Mouse (Mus musculus) embryonic facial prominence, embryonic 15.5 days (tissue): ENCODE measurements around the gene Heatr5b. TPM values are rescaled to one million over a fixed set of nuclear protein-coding genes. Genes with fewer than 3 reads are reported as not detected.

Experiments
- ATAC-seq: fragments of 200-750 bp; cut with Nextera tagmentation; 2 replicates; pipeline ENCODE4 v1.8.0; 2017; ENCODE audit warnings: low read depth, moderate TSS enrichment; ENCODE audit not compliant: insufficient number of reproducible peaks, low FRiP score, low TSS enrichment
- H3K27ac ChIP-seq: fragments of 300-500 bp; sonication (generic); replicated peaks from 2 replicates; pipeline ENCODE4 v1.5.1; 2015; ENCODE audit warnings: mild to moderate bottlenecking, inconsistent platforms
- H3K27me3 ChIP-seq: fragments of 300-500 bp; sonication (generic); 2 replicates; pipeline ENCODE4 v1.6.1; 2015; ENCODE audit warnings: inconsistent platforms
- H3K36me3 ChIP-seq: fragments of 300-500 bp; sonication (generic); 2 replicates; pipeline ENCODE4 v1.6.1; 2015; ENCODE audit warnings: mild to moderate bottlenecking, inconsistent platforms
- H3K4me1 ChIP-seq: fragments of 300-500 bp; sonication (generic); 2 replicates; pipeline ENCODE4 v1.6.1; 2015; ENCODE audit warnings: inconsistent platforms
- H3K4me2 ChIP-seq: fragments of 300-500 bp; sonication (generic); replicated peaks from 2 replicates; pipeline ENCODE4 v1.6.1; 2015; ENCODE audit warnings: mild to moderate bottlenecking, inconsistent platforms
- H3K4me3 ChIP-seq: fragments of 300-500 bp; sonication (generic); replicated peaks from 2 replicates; pipeline ENCODE4 v1.5.1; 2015; ENCODE audit warnings: mild to moderate bottlenecking, inconsistent platforms
- H3K9ac ChIP-seq: fragments of 300-500 bp; sonication (generic); 2 replicates; pipeline ENCODE4 v1.6.1; 2015; ENCODE audit warnings: inconsistent platforms
- H3K9me3 ChIP-seq: fragments of 300-500 bp; sonication (generic); replicated peaks from 2 replicates; pipeline ENCODE4 v1.6.1; 2016; ENCODE audit warnings: inconsistent platforms
- WGBS: fragments of 180-500 bp; shearing (Covaris S2); methylation state at CpG from one replicate; pipeline ENCODE4 v1.1.7; 2015; 5-methylcytosine and 5-hydroxymethylcytosine counted together
- polyA plus RNA-seq: library from polyadenylated mRNA; unstranded; fragments of >200 nt; fragmentation: Nextera tagmentation; extraction: Ambion mirVana; gene quantifications from 2 replicates; pipeline ENCODE4 v1.2.1, GENCODE M21; 2015

The Heatr5b gene
- 12.2 and 13.7 TPM in 2 replicates for polyA plus RNA-seq

DNA sequence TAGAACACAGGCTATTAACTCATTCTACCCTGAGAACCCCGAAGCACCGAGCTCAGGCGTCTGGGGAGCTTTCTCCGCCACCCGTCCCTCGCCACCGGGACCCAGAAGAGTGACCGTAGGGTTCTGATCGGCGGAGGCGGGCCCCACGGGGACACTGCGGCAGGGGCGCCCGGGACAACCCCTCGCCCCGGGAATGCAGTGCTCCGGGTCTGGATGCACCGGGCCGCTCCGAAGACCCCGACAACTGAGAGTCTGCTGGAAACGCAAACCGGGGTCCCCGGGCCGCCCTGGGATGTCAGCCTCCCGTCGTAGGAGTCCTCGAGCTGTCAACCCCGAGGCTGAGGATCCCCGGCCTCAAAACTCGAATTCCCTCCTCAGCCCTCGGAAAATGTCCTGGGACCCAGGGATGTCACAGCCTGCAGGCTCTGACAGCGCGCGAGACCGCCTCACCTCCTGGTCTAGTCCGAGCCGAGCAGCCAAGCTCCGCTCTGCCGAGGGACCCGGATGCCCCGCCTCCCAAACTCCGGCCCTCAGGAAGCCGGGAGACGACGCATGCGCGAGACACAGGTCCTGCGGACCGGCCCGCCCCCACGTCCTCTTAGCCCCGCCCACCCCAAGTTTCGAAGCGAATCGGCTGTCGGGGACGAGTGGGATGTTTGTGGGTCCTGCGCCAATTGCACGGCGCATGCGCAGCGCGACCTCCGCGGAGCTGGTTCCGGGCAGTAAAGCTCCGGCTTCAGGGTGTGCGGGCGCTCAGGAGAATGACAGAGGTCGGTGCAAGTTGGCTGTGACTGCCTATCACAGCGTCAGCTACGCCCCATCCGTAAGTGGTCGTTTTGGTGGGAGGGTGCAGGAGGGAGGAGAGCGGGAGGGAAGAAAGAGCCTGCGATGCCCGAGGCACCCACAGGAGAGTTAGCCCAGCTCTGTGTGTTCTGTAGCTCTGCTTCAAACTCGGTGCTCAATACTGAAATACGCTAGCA is at the start of gene Heatr5b, which contains the start of gene Gpatch11:
TSS of gene Heatr5b (minus strand) at position 509 of the 980 bp plus-strand sequence.
TSS of gene Gpatch11 (plus strand) at position 712 of the 980 bp plus-strand sequence.
- Histone ChIP-seq H3K27me3 (no peaks in the 10 kb centered on the region), H3K9ac (peak within 1 kb of the TSS; percentile 84), H3K9me3 (no peaks in the 10 kb centered on the region), H3K27ac (peak within 1 kb of the TSS; percentile 90), H3K4me1 (no peaks in the 10 kb centered on the region), H3K4me2 (peak within 1 kb of the TSS; percentile 80), H3K36me3 (peaks cover 25% of the 10 kb centered on the region), H3K4me3 (peak within 1 kb of the TSS; percentile 84)
- ATAC-seq: peak; percentile 98
- under 1% methylated on average over 81 of the region's 81 CpGs for WGBS

GRCm38 (mm10) chr17:78883291-78883690 is 48.1 kb upstream of the Heatr5b start:
- H3K27ac ChIP-seq: no peak overlapping the region
- H3K4me2 ChIP-seq: no peak overlapping the region
- no peaks in the 10 kb centered on the region for H3K9me3 ChIP-seq

GRCm38 (mm10) chr17:78882401-78883112 is 47.4 kb upstream of the Heatr5b start, which contains the start of gene Eif2ak2:
Eif2ak2 (minus strand) TSS chr17:78882573.
- Histone ChIP-seq H3K36me3 (peaks cover 7% of the 10 kb centered on the region; the same call in 1 of the 2 replicates), H3K27ac (peak within 1 kb of the TSS; percentile 77), H3K9me3 (no peaks in the 10 kb centered on the region), H3K27me3 (no peaks in the 10 kb centered on the region), H3K4me2 (peak within 1 kb of the TSS; percentile 61), H3K4me1 (peaks cover 12% of the 10 kb centered on the region), H3K4me3 (peak within 1 kb of the TSS; percentile 65), H3K9ac (peak within 1 kb of the TSS; percentile 58)
- WGBS: under 1% methylated on average over 28 of the region's 28 CpGs
- peak; percentile 93 for ATAC-seq

More at GRCm38 (mm10) chr17:78883291-78883690, 48.1 kb upstream of the Heatr5b start:
- Histone ChIP-seq H3K27me3 (no peaks in the 10 kb centered on the region), H3K4me1 (peaks cover 12% of the 10 kb centered on the region), H3K4me3 (no peak overlapping the region), H3K9ac (no peak overlapping the region), H3K36me3 (no peaks in the 10 kb centered on the region; the same call in 1 of the 2 replicates)
- no peak for ATAC-seq
- 86% methylated on average over 4 of the region's 4 CpGs for WGBS

DNA sequence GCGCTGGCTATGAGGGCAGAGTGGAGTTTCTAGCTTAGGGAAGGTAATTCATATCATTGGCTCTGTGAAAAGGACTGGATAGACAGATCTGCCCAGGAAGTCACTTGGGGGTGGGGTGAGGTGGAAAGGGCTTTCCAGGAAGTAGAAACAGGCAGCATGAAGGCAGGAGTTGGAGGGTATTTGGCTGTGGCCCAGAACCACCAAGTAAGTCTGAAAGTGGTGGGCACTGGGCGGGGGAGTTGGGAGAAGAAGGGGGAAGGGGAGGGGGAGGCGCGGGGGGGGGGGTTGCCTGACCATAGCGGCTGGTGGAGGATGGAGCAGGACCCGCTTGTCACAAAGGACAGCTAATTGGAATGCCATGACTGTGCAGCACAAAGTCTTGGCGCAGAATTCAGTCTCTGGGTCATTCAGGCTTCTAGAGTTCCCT is 46.7 kb upstream of the Heatr5b start:
- no peaks in the 10 kb centered on the region for H3K27me3 ChIP-seq
- peak overlapping the region; percentile 61 for H3K4me2 ChIP-seq
- peaks cover 12% of the 10 kb centered on the region for H3K4me1 ChIP-seq
- ATAC-seq: peak; percentile 55; the same call in 1 of the 2 replicates
- H3K9ac ChIP-seq: peak overlapping the region; percentile 58
- H3K27ac ChIP-seq: peak overlapping the region; percentile 77
- WGBS: 8% methylated on average over 7 of the region's 7 CpGs
- peaks cover 11% of the 10 kb centered on the region; the same call in 1 of the 2 replicates for H3K36me3 ChIP-seq
- H3K4me3 ChIP-seq: peak overlapping the region; percentile 65
- H3K9me3 ChIP-seq: no peaks in the 10 kb centered on the region

DNA sequence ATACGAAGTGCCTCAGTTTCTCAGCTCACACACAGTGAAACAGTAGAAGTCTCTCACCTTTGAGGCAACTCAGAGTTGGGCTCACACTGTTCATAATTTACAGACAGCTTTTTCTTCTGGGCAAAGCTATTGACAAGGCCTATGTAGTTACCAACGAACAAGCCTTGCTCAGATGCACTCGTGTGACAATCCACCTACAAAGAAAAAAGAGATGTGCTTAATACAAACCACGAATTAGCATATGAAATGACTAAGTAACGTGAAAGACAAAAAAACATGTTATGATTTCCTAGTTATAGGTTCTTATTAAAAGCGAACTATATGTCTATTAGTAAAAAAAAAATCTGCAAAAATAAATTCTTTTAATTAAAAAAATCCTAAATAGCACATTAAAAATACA is 38.7 kb upstream of the Heatr5b start:
- no peaks in the 10 kb centered on the region for H3K27me3 ChIP-seq
- peaks cover 37% of the 10 kb centered on the region for H3K36me3 ChIP-seq
- H3K9me3 ChIP-seq: no peaks in the 10 kb centered on the region
- H3K4me2 ChIP-seq: no peak overlapping the region
- no peak for ATAC-seq
- no peak overlapping the region for H3K4me3 ChIP-seq
- WGBS: 91% methylated on average over 6 of the region's 6 CpGs
- H3K9ac ChIP-seq: no peak overlapping the region
- H3K27ac ChIP-seq: no peak overlapping the region
- no peaks in the 10 kb centered on the region for H3K4me1 ChIP-seq

DNA sequence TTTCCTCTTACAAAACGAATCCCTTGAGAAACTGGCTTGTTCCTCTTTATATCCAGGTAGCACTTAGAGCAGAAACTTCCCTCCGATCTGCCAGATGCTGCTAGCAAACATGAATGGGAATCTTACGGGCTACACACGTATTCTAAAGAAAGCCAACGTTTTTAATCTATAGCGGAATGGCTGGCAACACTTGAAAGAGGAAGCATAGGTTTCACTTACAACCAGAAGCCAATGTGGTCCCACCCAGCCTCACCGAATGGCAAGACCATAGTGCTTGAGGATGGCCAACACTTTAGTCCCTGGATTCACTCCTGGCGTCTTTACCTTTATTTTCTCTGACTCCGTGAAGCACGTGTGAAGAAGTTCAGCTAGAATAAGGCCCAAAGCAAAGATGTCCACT is 21.1 kb upstream of the Heatr5b start:
- ATAC-seq: no peak
- peaks cover 33% of the 10 kb centered on the region; the same call in 1 of the 2 replicates for H3K36me3 ChIP-seq
- H3K27ac ChIP-seq: no peak overlapping the region
- no peaks in the 10 kb centered on the region for H3K27me3 ChIP-seq
- H3K4me1 ChIP-seq: no peaks in the 10 kb centered on the region
- no peak overlapping the region for H3K9ac ChIP-seq
- WGBS: 87% methylated on average over 10 of the region's 10 CpGs
- H3K4me3 ChIP-seq: no peak overlapping the region
- no peaks in the 10 kb centered on the region for H3K9me3 ChIP-seq
- no peak overlapping the region for H3K4me2 ChIP-seq

GRCm38 (mm10) chr17:78842271-78842928 is 7.2 kb upstream of the Heatr5b start:
- 93% methylated on average over 7 of the region's 7 CpGs for WGBS
- peaks cover 67% of the 10 kb centered on the region for H3K36me3 ChIP-seq
- no peaks in the 10 kb centered on the region for H3K9me3 ChIP-seq
- H3K27me3 ChIP-seq: no peaks in the 10 kb centered on the region
- H3K9ac ChIP-seq: no peak overlapping the region
- no peak overlapping the region for H3K4me3 ChIP-seq
- H3K4me1 ChIP-seq: no peaks in the 10 kb centered on the region
- no peak overlapping the region for H3K4me2 ChIP-seq
- no peak overlapping the region for H3K27ac ChIP-seq
- ATAC-seq: no peak

DNA sequence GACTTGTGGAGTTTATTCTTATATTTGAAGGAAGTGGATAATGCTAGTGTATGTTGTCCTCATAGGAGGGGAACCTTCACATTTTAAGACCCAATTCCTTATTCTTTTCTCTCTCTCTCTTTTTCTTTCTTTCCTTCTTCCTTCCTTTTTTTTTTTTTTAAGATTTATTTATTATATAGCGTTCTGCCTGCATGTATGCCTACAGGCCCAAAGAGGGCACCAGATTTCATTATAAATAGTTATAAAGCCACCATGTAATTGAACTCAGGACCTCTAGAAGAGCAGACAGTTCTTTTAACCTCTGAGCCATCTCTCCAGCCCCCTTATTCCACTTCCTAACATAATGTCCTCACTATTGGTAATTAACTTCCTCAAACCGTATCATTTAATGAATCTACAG is 892 bp upstream of the Heatr5b start:
- H3K9ac ChIP-seq: peak overlapping the region; percentile 51
- H3K4me1 ChIP-seq: no peaks in the 10 kb centered on the region
- ATAC-seq: no peak
- H3K4me3 ChIP-seq: peak overlapping the region; percentile 84
- peak overlapping the region; percentile 90; the same call in 1 of the 2 replicates for H3K27ac ChIP-seq
- peak overlapping the region; percentile 80 for H3K4me2 ChIP-seq
- H3K36me3 ChIP-seq: peaks cover 25% of the 10 kb centered on the region
- no peaks in the 10 kb centered on the region for H3K9me3 ChIP-seq
- H3K27me3 ChIP-seq: no peaks in the 10 kb centered on the region
- WGBS: 25% methylated on average over 2 of the region's 2 CpGs

- ATAC-seq: no peak
- H3K27me3 ChIP-seq: no peaks in the 10 kb centered on the region
- no peak overlapping the region for H3K27ac ChIP-seq
- no peaks in the 10 kb centered on the region for H3K9me3 ChIP-seq
- H3K4me2 ChIP-seq: no peak overlapping the region
- H3K9ac ChIP-seq: no peak overlapping the region
- WGBS: 89% methylated on average over 13 of the region's 13 CpGs
- no peaks in the 10 kb centered on the region for H3K4me1 ChIP-seq
- H3K36me3 ChIP-seq: peaks cover 67% of the 10 kb centered on the region
- no peak overlapping the region for H3K4me3 ChIP-seq
These were observed 10.8 kb downstream of the Heatr5b start for GRCm38 (mm10) chr17:78824346-78824745.

DNA sequence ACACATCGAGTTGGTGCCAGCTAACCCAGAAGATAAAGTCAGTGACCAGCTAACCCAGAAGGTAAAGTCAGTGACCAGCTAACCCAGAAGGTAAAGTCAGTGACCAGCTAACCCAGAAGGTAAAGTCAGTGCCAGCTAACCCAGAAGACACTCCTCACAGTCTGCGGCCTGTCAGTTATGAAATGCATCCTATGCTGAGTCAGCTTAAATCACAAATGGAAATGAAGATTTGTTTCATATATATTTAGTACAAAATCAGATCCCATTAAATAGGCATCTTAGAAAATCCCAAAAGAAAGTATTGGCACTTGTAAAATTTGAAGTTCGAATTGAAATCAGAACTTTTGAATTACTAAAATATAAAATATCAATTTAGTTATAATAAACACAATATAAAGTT is 25.6 kb downstream of the Heatr5b start:
- no peaks in the 10 kb centered on the region for H3K9me3 ChIP-seq
- no peak overlapping the region for H3K4me3 ChIP-seq
- ATAC-seq: no peak
- 96% methylated on average over 3 of the region's 3 CpGs for WGBS
- no peak overlapping the region for H3K4me2 ChIP-seq
- no peak overlapping the region for H3K9ac ChIP-seq
- peaks cover 34% of the 10 kb centered on the region for H3K36me3 ChIP-seq
- H3K4me1 ChIP-seq: no peaks in the 10 kb centered on the region
- no peak overlapping the region for H3K27ac ChIP-seq
- no peaks in the 10 kb centered on the region for H3K27me3 ChIP-seq
